ENCODE assay signal across 24 mouse cellular contexts in genomic region chr1:135568087-135568486, GRCm38 (mm10).
"Had no signal": no experiment of that assay in that cellular context is flagged by ENCODE, and none has a peak within 500 bp of the region (broad histone marks: within the 10 kb centered on the region; RNA-seq: fewer than 3 reads in every experiment).

No protein-coding gene starts in this region.

- H3K27ac ChIP-seq: gastrocnemius, adult 2 months; heart, adult 2 months; heart, embryonic 13.5 days; heart, embryonic 15.5 days; hindbrain, embryonic 13.5 days; hindbrain, embryonic 15.5 days; hindbrain, postnatal 0 days; kidney, embryonic 15.5 days; liver, embryonic 13.5 days had no signal

- DNase-seq: gastrocnemius, adult 2 months; gastrocnemius, postnatal 14 days; gastrocnemius, postnatal 36 days; heart, adult 11 months; heart, adult 2 months; heart, postnatal 14 days; heart, postnatal 36 days; kidney, adult 11 months; kidney, adult 2 months; kidney, adult 9 months; kidney, postnatal 14 days; kidney, postnatal 36 days; layer of hippocampus, adult 9-11 months; layer of hippocampus, postnatal 36 days; left cerebral cortex, postnatal 4 days; liver; liver, embryonic 13.5 days had no signal

- H3K9me3 ChIP-seq: heart, embryonic 13.5 days; heart, embryonic 15.5 days; hindbrain, embryonic 13.5 days; hindbrain, embryonic 15.5 days; kidney, embryonic 15.5 days; limb, embryonic 12.5 days; liver, embryonic 13.5 days had no signal

- H3K4me1 ChIP-seq: liver, embryonic 13.5 days had no signal

- H3K27me3 ChIP-seq: heart, embryonic 13.5 days; heart, embryonic 15.5 days; hindbrain, embryonic 13.5 days; hindbrain, embryonic 15.5 days; kidney, embryonic 15.5 days; limb, embryonic 12.5 days; liver, embryonic 13.5 days had no signal

- H3K4me3 ChIP-seq: gastrocnemius, adult 2 months; heart, adult 2 months; heart, embryonic 13.5 days; heart, embryonic 15.5 days; hindbrain, embryonic 13.5 days; hindbrain, embryonic 15.5 days; kidney, embryonic 15.5 days; limb, embryonic 12.5 days; liver, embryonic 13.5 days had no signal

- H3K36me3 ChIP-seq: heart, embryonic 15.5 days; hindbrain, embryonic 15.5 days; limb, embryonic 12.5 days; liver, embryonic 13.5 days had no signal
